Mouse (Mus musculus): ENCODE results near the gene Epha2.

DNA sequence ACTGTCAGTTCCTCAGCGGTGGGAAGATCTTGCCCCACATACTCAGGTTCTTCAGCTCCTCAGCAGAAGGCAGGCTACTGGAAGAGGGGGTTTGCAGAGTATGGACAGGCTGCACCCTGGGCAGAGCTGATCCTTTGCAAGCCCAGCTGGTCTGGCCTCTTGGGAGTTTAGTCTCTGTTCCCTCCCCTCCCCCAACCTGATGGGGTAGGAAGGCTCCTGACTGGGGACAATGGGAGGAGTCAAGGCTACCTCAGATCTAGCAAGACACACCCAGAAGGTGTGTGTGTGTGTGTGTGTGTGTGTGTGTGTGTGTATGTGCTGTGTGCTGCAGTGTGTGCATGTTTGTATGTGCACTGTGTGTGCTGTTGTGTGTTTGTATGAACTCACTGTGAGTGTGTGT, 37.8 kb downstream of the Epha2 start:
- TF ChIP-seq POLR2A (IDR thresholded peaks at IDR 0.05; ENCODE audit: borderline replicate concordance, extremely low read depth, insufficient read depth, insufficient read length, poor library complexity, severe bottlenecking) (no peak), CTCF (IDR thresholded peaks at IDR 0.05; ENCODE audit: borderline replicate concordance, extremely low read depth, insufficient read depth, insufficient read length) (no peak)

Measured in brain, embryonic 14.5 days (tissue).